Mouse (Mus musculus): ENCODE measurements around the gene Krt27.

Gene Krt27

GRCm38 (mm10) chr11:99321094-99321493 lies 29.8 kb downstream of the Krt27 start:
- no peak for DNase-seq

- DNase-seq: no peak
These were observed 31.8 kb downstream of the Krt27 start for GRCm38 (mm10) chr11:99319127-99319526.

- DNase-seq: no peak
These were observed 34.4 kb downstream of the Krt27 start for GRCm38 (mm10) chr11:99316543-99316942.

GRCm38 (mm10) chr11:99314594-99314993 lies 36.3 kb downstream of the Krt27 start:
- no peak for DNase-seq

GRCm38 (mm10) chr11:99310882-99311281 lies 40.0 kb downstream of the Krt27 start:
- peak; percentile 73 for DNase-seq

- peak; percentile 76 for DNase-seq
These were observed 43.3 kb downstream of the Krt27 start for GRCm38 (mm10) chr11:99307579-99307978.
